Mouse (Mus musculus): ENCODE data around the gene Rnf216. TPM values are rescaled to one million over a fixed set of nuclear protein-coding genes. Genes with fewer than 3 reads are reported as not detected.

The Rnf216 gene
- total RNA-seq, 2 experiments from 2014 or later: 14.2 to 16.3 TPM

DNA sequence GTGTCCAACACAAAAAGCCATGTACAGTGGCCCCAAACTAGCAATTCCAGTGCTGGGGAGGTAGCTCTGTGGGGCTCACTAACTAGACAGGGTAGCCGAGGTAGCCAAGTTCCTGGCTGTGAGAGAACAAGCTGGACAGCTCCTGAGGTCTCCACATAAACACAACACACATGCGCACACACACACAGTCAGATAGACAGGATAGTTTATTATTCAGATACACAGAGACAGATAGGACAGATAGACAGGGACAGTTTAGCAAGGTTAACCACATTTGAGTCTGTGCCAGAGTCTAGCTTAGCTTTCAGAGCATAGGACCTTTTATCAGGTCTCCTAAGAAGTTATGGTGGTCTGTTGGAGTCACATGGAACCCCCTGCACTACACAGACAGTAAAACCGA lies 6.0 kb downstream of the Rnf216 start:
- intact Hi-C loops (cut with DNase I): no loop called here
- no peak for DNase-seq

DNA sequence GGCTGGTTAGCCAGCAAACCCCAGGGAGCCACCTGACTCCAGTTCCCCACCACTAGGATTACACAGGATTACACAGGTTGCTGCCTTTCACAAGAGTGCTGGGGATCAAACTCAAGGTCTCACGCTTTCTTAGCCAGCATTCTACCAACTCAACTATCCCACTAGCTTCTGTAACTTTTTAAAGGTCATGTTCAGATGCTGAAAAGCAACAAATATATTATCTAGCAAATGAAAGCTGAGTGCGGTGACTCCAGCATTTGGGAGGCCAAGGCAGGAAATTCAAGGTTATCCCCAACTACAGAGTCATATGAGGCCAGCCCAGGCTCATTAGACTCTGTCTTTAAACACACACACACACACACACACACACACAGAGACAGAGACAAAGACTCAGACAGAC lies 9.6 kb downstream of the Rnf216 start:
- intact Hi-C loops (cut with DNase I): no loop called here
- DNase-seq: no peak

- intact Hi-C loops (cut with DNase I): no loop called here
- DNase-seq: no peak
Observed at GRCm38 (mm10) chr5:143101626-143102025, 11.2 kb downstream of the Rnf216 start.

DNA sequence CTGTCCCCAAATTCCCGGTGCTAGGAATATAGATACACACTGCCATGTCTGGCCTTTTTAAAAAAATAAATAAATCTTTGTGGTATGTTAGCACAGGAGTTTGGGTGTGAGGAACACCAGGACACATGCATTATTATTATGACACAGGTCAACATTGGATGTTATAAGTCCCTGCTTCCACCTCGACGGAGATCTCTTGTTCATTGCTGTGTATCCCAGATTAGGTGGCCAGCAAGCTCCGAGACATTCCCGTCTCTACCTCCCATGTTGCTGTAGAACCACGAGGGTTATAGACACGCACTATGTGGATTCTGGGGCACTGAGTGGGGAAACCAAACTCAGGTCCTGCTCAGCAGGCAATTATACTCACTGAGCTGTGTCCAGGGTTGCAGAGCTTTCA lies 17.5 kb downstream of the Rnf216 start:
- intact Hi-C loops (cut with DNase I): no loop called here
- no peak for DNase-seq

DNA sequence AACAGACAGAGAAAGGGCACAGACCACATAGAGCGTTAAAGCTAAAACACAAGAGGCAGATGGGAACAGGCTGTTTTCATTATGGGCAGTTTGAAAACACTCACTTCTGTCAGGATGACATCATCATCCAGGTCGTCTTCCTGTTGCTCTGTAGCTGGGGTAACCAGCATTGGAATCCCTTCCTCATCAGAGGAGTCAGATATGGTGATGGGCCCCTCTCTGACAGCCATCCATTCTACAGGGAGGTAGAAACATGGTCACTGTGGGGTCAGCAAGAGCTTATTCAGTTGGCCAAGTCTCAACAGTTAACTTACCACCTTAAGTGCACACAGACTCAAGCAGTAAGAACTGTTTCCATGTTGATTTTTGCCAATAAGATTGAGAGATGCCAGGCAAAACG lies 19.9 kb downstream of the Rnf216 start:
- no peak for DNase-seq
- intact Hi-C loops (cut with DNase I): no loop called here

- intact Hi-C loops (cut with DNase I): no loop called here
- DNase-seq: no peak
Observed at GRCm38 (mm10) chr5:143084898-143085297, 27.9 kb downstream of the Rnf216 start.

DNA sequence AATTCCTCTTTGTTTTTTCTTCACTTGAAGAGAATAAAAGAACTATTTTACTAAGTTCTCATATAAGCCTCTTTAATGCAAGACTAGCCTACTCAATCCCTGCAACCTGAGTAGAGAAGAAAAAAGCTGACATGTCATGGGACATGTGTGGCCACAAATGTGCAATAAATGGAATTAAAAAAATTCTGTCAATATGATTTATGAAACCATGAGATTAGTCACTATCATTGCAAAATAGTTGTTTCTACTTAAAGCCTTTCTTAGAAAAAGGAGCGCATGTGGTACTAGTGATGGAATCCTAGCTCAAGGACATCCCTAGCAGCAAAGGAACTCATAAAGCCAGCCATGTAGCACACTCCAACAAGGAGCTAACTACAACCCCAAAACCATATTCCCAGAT lies 33.0 kb downstream of the Rnf216 start:
- intact Hi-C loops (cut with DNase I): no loop called here
- DNase-seq: no peak

GRCm38 (mm10) chr5:143076603-143077143 lies 36.1 kb downstream of the Rnf216 start:
- intact Hi-C loops (cut with DNase I): no loop called here
- no peak for DNase-seq

DNA sequence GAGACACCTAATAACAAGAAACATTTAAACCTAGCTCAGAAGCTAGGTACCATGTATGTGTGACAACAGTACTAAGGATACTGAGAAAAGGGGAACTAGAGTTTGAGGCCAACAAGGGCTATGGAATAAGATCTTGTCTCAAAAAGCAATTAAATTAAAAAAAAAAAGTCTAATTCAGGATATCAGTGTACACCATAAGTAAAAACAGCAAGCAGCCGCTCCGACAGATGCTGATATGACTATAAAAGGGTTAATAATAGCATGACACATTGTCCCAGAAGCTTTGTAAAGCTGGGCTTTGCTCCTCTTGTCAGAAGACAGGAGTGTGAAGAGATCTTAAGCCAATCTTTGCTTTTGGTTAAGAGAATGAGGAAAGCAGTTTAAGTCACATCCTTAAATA lies 36.8 kb downstream of the Rnf216 start:
- intact Hi-C loops (cut with DNase I): no loop called here
- no peak for DNase-seq

DNA sequence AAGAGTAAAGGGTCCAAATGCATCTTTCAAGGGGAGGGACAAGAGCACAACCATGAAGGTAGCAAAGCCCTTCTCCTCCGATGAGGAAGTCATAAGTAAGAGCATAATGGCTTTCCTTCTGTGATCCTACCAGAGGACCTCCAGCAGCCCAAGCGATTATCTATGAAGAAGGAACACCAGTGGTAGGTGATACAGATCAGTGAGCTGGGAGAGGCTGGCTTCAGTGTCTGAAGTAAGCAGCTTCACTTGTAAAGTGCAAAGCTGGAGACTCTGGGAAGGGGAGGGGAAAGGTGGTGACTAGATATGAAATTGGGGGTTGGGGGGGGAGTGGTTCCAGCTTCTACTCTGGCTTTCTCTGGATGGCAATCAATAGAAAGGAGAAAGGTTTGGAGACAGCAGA lies 43.7 kb downstream of the Rnf216 start:
- intact Hi-C loops (cut with DNase I): no loop called here
- DNase-seq: no peak

- no peak for DNase-seq
- intact Hi-C loops (cut with DNase I): no loop called here
Observed at GRCm38 (mm10) chr5:143068382-143068781, 44.4 kb downstream of the Rnf216 start.

- intact Hi-C loops (cut with DNase I): loop anchor here (2.0 kb wide), 2 partner anchors 130 to 188 kb away; no protein-coding TSS in a partner anchor
- peak in 1 of 2 experiments; percentile 39 for DNase-seq
Observed at GRCm38 (mm10) chr5:143066551-143066958, 46.2 kb downstream of the Rnf216 start.

- no peak for DNase-seq
- intact Hi-C loops (cut with DNase I): loop anchor here (2.0 kb wide), 2 partner anchors 129 to 187 kb away; no protein-coding TSS in a partner anchor
Observed at GRCm38 (mm10) chr5:143066096-143066495, 46.7 kb downstream of the Rnf216 start.

- intact Hi-C loops (cut with DNase I): no loop called here
- no peak for DNase-seq
Observed at GRCm38 (mm10) chr5:143065230-143065629, 47.6 kb downstream of the Rnf216 start.

GRCm38 (mm10) chr5:143062251-143062650 lies 50.5 kb downstream of the Rnf216 start:
- DNase-seq: no peak
- intact Hi-C loops (cut with DNase I): no loop called here

DNA sequence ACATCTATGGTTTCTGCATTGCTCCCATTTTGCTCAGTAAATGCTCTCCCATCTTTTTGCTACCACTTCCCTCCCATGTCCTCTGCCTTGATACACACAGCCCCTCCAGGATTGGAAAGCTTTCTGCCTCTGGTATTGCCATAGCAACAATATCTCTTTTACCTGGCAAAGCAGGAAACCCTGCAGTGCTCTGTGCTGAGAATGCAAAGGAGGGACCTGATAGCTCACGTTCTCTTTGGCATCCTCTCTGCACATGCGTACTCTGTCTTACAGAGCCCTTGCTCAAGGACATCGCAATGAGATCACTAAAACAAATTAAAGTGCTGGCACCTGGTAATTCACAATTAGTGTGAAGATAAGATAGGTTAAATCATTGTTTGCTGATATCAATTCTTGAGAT lies 51.3 kb downstream of the Rnf216 start:
- intact Hi-C loops (cut with DNase I): no loop called here
- DNase-seq: no peak

DNA sequence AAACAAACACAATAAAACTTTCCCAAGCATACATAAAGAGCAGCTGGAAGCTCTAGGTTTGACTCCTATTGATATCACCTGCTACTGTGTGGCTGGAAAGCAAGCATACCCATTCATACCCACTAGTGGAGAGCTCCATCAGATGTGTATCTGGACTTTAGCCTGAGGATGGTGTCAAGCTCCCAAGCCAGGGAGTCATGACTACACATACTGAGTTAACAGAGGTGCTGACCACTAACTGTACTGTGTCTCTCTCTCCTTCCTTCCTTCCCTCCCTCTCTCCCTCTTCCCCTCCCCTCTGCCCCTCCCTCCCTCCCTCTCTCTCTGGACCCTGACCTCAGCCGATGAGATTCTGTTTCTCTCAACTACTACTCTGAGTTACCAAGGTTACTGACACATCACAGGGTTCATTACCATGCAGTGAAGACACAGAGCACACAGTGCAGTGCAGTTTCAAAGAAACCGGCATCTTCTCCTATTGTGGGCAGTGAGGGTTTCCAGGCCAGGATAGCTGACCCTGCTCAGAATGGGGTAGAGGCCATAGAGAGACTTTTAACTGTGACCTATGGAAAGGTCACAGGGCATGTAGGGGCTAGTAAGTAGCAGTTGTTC lies 51.9 kb downstream of the Rnf216 start:
- DNase-seq: no peak
- intact Hi-C loops (cut with DNase I): no loop called here

GRCm38 (mm10) chr5:143059958-143060357 lies 52.8 kb downstream of the Rnf216 start:
- intact Hi-C loops (cut with DNase I): no loop called here
- DNase-seq: no peak

- no peak for DNase-seq
- intact Hi-C loops (cut with DNase I): no loop called here
Observed at GRCm38 (mm10) chr5:143059182-143059581, 53.6 kb downstream of the Rnf216 start.

- no peak for DNase-seq
- intact Hi-C loops (cut with DNase I): no loop called here
Observed at GRCm38 (mm10) chr5:143058675-143059074, 54.1 kb downstream of the Rnf216 start.

GRCm38 (mm10) chr5:143058208-143058607 lies 54.6 kb downstream of the Rnf216 start:
- DNase-seq: no peak
- intact Hi-C loops (cut with DNase I): no loop called here

- intact Hi-C loops (cut with DNase I): no loop called here
- no peak for DNase-seq
Observed at GRCm38 (mm10) chr5:143057753-143058152, 55.0 kb downstream of the Rnf216 start.

Data from gastrocnemius, postnatal 36 days (tissue).